Mouse (Mus musculus) CD4-positive, CD25-positive, alpha-beta regulatory T cell, adult 9 weeks (primary cell): ENCODE data around the gene Slc23a4. TPM values are rescaled to one million over a fixed set of nuclear protein-coding genes. Genes with fewer than 3 reads are reported as not detected.

Source experiments
- polyA plus RNA-seq: library from polyadenylated mRNA; unstranded; fragments of 100-300 nt; shearing (Covaris generic); gene quantifications from one replicate; pipeline ENCODE4 v1.2.1, GENCODE M21; 2017

The Slc23a4 gene
- polyA plus RNA-seq: 0.76 TPM

GRCm38 (mm10) chr6:34988081-34988761, at the start of gene Slc23a4:
Slc23a4 (minus strand) TSS chr6:34988404.

GRCm38 (mm10) chr6:34919956-34920355, 68.2 kb downstream of the Slc23a4 start, which contains the start of gene Stra8:
Stra8 (plus strand) TSS chr6:34920163.

GRCm38 (mm10) chr6:34910371-34911219, 77.6 kb downstream of the Slc23a4 start, which contains the start of gene Wdr91:
Wdr91 (minus strand) TSS chr6:34910876.

Other genes starting within 250 kb of the Slc23a4 start
- gene Agbl3, start 208.0 kb downstream of the Slc23a4 start, polyA plus RNA-seq: 1.7 TPM
- gene Tmem140, start 125.3 kb downstream of the Slc23a4 start, polyA plus RNA-seq: 25.3 TPM
- gene Cyren, start 110.3 kb downstream of the Slc23a4 start, polyA plus RNA-seq: 7.8 TPM
- gene Wdr91, start 77.5 kb downstream of the Slc23a4 start, polyA plus RNA-seq: 26.9 TPM
- not detected for gene Stra8, start 68.2 kb downstream of the Slc23a4 start, polyA plus RNA-seq
- 69.1 TPM for gene Cnot4, start 145.3 kb upstream of the Slc23a4 start, polyA plus RNA-seq
- gene Nup205, start 189.0 kb upstream of the Slc23a4 start, polyA plus RNA-seq: 42.3 TPM